Mouse (Mus musculus) kidney, adult 8-10 months (tissue): Measurements from ENCODE around the gene Pradc1.
A peak's percentile ranks its signal among the peaks of the same experiment; 100 is the strongest.
"Not testable (repeated sequence)": the region's sequence is repeated elsewhere in the genome, so short reads cannot be mapped to it uniquely, and the experiment has no call there.

Source experiments
- DNase-seq, 2 experiments: peaks; one replicate each; pipeline ENCODE4 v3.0.0; 2022

Pradc1 gene

DNA sequence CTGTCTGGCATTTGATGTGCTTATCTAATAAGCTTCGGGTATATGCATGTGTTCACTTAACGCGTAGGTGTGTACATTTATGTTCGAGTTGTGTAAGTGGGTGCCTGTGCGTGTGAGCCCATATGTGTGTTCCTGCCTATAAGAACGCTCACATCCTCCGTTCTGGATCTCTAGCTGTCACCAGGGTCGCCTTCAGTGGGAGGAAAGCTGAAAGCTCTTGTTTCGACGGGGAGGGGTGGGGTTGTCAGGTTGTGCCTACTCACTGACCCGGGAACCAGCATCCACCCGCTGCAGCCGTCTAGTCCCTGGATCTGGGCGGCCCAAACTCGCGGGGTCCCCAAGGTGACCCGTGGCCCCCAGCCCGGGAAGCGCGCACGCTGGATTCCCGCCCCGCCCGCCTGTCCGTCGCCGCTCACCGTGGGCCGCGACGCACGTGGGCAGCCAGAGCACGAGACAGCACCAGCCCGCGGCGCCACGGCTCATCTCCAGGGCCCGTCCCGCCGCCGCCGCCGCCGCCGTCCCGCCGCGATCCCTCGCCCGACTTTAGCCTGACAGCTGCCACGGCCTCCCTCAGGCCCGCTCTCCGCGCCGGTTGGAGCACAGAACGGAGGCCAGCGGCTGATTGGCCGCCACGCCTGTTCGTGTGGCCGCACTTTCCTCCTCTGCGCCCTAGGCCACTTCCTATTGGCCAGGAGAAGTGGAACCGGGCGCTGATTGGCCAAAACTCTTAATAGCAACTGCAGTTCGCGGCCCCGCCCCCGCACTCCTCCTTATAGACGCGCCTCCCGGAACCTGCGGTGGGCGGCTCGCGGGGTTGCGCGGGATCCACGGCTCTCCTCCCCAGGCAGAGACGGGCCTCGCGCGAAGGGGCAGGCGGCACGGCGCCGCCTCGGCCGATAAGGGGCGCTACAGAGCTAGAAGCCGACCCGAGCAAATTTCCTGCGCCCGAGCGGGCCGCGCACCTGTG, 790 bp downstream of the Pradc1 start, which contains the start of gene Cct7:
Cct7 (plus strand) TSS at position 818 of the 967 bp plus-strand sequence.
- DNase-seq, result peak; percentile 99 to 100

DNA sequence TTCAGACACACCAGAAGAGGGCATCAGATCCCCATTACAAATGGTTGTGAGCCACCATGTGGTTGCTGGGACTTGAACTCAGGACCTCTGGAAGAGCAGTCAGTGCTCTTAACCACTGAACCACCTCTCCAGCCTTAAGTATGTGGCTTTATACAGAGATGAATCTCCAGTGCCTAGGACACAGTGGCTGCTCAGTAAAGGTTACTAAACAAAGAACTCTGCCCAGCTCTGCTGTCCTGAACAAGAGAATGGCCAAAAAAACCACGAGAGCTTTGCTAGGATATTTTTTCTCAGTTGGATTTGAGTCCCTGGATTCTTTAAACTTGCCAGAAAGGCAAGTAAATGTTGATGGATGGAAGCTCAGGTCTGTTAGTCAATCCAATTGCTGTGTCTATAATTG, 1.6 kb downstream of the Pradc1 start:
- DNase-seq, result not testable (repeated sequence)

DNA sequence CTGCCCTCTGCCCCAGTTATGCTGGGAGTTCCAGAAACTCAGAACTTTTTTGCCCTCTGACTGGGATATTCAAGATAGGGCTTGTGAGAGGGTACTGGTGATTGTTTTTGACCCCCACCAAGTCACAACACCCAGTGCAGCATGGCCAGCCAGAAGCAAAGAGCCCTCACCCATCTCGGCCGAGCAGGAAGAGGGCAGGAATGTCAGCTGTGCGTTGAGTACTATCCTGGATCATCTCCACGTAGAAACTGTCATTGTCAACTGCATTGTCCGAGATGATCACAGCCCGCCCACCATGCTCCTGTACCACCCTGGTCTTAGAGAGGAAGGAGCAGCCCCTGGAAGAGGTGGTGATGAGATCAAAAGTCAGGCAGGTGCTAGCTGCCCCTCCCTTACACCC, 4.4 kb downstream of the Pradc1 start:
- no peak for DNase-seq

DNA sequence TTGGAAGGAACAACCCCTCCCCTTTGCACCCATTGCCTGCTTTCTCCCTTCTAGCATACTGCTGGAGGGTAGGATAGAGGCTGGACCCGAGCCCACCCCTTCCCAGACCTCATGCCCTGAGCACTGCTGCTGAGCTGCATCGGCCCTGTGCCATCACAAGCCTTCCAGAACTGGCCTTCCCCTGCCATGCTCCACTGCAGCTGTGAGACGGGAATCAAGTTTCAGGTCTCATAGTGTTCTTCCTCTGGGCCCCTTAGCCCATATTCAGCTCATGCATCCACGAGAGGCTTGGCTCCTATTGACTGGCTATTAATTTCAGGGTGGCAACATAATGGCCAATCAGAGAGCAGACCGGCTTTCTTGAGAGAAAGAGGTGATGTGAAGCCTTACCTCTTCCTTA, 6.5 kb downstream of the Pradc1 start:
- no peak for DNase-seq

DNA sequence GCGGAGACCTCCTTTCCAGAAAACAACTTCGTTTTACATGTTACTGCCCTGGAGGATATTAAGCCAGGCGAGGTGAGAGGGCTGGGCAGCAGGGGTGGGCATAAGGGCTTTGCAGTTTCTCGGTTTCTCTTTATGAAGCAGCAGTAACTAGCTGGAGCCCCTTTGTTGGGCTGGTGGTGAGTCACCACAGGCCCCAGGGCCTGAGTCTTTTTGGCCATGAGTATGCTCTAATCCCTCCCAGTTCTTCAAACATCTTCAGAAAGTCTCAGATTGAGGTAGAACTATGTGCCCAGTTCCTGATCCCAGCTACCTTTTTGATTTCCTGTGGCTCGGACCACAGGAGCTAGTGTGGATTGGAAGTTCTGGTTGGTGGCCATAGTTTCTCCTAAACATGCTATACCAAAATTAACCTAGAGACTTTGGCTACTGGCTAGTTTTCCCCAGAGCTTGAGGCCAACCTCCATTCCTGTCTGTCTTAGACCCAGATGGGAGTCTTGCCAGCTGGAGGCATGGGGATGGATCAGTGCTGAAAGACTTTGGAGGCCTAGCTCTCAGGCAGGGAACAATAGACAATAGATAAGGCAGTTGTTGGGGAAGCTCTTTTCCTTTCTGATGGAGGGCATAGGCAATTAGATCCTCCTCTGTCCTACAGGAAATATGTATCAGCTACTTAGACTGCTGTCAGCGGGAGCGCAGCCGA, 7.4 kb downstream of the Pradc1 start:
- DNase-seq, result no peak

DNA sequence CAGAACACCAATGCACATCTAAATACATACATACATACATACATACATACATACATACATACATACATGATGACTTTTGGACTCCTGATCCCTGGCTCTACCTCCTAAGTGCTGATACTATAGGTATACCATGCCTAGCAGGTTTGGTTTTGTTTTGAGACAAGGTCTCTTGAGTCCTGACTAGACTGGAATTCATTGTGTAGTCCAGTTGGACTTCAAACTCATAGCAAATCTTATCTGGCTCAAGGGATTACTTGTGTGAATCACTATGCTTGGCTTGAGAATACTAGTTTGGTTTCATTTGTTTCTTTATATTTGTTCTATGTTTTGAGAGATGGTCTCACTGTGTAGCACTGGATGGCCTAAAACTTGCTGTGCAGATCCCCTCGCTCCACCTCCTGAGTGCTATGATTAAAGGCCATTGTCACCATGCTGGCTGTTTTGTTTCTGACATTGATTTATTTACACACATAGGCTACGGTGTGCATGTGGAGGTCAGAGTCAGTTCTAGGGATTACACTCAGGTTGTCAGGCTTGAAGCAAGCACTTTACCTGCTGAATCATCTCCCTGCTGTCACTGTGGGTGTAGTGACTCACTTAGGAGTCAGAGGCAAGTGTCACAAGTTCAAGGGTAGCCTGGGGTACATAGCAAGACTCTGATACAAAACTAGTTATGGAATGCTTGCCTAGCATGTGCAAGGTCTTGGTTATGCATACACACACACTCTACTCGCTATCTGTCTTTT, 8.1 kb downstream of the Pradc1 start:
- no peak for DNase-seq

DNA sequence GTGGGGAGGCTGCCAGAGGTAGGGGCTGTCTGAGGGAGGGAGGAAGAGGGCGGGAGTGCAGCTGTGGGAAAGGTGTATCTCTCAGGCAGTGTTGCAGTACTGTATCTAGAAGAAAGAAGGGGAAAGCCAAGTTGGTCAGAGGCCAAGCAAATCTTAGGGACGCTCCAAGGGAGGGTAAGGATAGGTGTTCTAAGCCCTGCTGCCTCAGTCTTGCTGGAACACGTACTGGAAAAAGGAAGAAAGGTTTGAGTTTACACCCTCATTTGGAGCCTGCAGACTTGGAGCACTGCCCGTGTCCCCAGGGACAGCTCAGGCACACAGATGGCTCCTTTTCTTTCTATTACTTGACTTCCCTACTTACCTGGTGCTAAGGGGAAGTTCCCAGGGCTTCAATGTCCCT, 10.6 kb downstream of the Pradc1 start:
- DNase-seq, result no peak

DNA sequence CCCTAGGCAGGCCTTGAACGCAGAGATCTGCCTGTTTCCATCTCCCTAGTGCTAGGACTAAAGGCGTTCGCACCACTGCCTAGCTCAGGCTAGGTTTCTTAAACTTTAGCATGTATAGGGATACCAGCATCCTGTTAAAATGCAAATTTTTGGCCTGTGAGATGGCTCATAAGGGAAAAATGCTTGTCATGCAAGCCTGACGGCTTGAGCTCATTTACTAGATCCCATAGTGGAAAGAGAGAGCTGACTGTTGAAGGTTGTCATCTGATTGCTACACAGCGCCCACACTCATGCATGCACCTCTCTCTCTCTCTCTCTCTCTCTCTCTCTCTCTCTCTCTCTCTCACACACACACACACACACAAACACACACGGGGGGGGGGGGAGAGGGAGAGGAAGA, 15.1 kb downstream of the Pradc1 start:
- DNase-seq, result no peak

DNA sequence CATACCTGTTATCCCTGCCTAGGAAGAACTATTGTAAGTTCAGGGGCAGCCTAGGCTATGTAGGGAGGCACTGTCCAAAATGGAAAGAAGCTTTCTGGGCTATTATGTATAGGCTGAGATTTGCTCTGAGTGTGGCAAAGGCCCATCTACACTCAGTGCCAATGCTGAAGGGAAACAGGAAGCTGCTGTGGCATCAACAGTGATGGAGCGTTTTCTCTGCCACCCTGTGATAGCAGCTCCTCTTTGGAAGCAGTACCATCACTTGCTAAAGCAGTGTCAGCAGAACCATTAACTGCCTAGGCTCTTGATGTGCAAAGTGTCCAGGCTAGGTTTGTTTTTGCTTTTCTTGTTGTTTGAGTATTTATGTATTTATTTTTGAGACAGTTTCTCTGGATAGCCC, 15.6 kb downstream of the Pradc1 start:
- no peak for DNase-seq

DNA sequence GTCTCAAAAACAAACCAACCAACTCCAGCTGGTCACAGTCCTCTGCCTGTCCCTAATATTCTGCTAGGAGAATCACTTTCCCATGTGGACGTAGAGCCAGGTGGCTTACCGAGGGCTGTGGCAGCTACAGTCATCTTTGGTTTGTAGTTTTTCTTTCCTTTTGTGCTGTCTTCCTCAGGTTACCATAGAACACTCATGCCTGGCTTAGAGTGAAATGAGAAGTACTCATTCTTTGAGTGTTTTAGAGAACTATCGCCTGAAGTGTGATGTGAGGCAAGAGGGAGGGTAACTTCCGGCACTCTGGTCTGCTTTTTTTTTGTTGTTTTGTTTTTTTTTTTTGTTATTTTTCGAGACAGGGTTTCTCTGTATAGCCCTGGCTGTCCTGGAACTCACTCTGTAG, 17.9 kb downstream of the Pradc1 start:
- DNase-seq, result no peak

DNA sequence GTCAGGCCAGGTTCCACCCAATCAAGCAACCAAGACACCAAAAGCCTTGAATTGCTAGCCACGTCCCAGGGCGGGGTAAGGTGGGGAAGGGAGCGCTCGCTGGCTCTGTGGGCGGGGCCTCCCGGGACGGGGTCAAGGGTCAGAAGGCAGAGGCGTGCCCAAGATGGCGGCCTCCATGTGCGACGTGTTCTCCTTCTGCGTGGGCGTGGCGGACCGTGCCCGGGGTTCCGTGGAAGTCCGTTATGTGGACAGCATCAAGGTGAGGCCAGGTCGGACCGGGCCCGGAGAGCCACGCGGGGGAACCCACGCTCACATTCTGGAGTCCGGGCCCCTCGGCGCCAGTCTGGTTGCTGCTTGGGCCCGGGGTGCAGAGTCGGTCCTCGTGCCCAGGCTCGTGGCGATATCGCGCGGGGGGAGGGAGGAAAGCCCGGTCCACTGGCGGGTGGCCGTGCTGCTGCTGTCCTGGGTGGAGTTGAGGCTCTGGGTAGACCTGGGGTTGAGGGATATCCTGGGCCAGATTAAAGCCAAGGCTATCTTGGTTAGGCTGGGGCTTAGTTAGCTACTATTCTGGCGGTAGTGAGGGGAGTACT, 19.8 kb downstream of the Pradc1 start, which contains the start of gene Smyd5:
Smyd5 (plus strand) TSS at position 148 of the 590 bp plus-strand sequence.
- peak; percentile 80 to 91 for DNase-seq

DNA sequence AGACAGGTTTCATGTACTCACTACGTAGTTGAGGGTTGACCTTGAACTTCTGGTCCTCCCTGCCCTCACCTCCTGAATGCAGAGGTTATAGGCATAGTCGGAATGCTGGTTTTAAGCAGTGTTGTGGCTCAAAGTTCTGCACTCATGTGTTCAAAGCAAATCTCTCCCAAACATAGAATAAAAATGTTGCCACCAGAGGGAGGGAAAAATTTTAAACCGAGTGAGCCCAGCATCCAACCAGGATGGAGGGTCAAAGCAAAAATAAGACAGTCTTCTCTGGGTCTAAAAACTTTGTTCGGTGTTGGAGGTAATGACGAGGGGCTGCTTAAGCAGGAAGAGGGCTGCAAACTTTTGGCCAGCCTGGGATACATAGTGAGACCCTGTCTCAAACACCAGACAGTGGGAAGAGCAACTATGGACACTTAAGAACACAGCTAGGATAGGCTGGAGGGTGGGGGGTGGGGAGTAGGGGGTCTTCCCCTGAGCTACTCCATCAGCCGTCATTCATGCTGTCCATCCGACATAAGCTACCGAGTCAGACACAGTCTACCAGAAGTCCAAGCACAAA, 20.4 kb downstream of the Pradc1 start:
- DNase-seq, result no peak

DNA sequence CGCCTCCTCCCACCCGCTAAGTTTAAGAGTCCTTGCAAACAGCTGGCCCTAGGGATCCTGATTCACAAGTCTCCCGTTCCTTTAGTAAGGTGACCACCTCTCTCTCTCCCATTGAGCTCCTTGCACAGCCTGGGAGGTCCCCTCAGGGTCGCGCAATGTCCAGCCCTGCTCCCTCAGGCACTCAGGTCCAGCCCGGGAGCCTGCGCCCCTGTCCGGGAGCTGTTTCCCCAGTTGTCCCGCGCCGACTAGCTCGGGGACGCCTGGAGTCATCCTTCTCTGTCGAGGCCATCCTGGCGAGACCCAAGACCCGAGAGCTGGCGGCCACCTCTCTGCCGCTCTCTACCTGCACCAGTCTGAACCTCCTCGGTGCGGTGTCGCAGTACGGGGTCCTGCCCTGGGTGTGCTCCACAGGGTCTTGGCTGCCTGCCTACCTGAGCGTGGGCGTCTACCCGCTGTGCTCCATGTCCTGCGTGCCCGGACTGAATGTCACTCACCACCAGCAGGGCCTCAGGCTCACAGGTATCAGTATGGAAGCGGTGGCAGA, 27.9 kb downstream of the Pradc1 start, which contains the start of gene Noto:
Noto (plus strand) TSS at position 51 of the 544 bp plus-strand sequence.
- DNase-seq, result no peak

DNA sequence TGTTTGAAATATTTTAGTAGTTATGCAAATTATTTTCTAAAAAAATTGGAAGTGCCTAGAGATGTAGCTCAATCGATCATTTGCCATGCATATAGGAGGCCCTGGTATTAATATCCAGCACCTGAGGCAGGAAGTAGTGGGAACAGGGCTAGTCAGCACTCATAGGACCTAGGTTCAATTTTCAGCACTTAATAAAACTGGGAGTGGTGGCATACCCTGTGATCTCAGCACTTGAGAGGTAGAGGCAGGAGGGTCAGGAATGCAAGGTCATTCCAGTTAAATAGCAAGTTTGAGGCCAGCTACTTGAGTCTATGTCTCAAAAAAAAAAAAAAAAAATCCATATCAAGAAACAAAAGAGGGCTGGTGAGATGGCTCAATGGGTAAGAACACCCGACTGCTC, 32.6 kb downstream of the Pradc1 start:
- DNase-seq, result no peak

DNA sequence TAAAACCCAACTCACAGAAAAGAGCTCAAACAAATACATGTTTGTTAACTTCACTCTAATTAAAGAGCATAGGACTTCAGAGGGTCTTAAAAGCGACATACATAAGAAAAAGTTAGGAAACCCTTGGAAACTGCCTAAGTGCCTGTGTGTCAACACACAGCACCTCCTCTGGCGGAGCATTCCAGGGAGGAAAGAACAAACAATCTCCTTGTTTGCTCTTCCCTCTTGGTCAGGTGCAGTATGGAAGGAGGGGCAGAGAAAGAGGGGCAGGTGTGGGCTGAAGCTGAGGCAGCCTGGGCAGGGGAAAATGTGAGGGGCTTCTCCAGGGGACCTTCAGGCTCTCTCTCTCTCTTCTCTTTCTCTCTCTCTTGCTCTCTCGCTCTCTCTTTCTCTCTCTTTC, 35.9 kb downstream of the Pradc1 start:
- no peak for DNase-seq

DNA sequence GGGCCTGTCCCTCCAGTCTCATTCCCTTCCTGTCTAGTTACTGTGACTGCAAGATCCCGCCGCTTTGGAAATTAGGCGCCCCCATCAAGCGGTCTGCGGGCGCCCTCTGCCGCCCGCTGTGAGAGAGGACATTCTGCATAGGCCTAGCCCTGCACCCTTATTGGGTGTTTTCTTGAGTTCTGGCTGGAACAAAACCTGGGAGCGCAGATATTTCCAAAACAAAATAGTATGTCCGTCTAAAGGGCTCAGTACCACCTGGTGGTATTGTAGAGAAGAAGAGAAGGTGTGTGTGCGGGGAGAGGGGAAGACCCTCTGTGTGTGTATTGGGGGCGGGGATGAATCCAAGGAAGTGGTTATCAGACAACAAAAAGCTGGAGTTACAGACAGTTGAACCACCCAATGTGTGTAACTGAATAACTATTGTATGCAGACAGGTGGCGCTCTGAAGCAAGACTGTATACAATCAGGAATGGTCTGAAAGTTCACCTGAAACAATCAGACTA, 40.9 kb downstream of the Pradc1 start:
- DNase-seq, result peak; percentile 29 to 47

DNA sequence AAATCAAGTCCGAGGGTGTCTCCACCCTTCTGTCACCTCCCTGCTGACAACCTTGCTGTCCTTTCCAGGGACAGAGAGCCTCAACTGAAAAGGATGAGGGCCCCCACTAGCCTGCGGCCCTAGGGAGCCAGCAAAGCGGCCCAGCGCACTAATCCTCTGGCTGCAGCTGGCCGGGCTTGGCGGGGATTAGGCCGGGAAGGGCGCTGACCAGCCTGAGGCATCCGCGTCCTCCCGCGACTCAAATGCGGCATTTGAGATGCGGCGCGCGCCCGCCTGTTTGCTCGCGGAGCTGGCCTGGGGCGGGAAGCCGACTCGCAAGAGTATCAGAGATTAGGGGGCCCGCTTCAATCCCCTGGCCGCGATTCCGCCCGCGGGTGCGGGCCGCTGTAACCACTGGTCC, 42.8 kb downstream of the Pradc1 start:
- no peak for DNase-seq

DNA sequence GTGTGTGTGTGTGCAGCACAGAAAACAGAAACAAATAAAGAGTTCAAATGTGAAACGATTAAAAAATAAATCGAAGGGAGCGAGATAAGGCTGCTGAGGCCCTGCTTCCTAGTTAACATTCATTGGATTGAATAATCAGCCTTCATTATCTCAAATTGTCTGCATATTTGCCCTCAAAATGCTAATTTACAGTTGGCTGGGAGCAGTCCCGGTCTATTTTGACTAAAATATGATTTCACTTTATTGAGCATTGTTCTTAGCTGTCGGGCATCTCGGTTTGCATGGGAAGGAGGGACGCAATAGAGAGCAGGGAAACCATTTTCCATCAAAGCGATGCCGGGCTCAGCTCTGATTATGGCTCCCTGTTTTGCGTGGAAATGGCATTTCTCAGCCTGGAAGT, 48.7 kb downstream of the Pradc1 start:
- DNase-seq, result no peak

DNA sequence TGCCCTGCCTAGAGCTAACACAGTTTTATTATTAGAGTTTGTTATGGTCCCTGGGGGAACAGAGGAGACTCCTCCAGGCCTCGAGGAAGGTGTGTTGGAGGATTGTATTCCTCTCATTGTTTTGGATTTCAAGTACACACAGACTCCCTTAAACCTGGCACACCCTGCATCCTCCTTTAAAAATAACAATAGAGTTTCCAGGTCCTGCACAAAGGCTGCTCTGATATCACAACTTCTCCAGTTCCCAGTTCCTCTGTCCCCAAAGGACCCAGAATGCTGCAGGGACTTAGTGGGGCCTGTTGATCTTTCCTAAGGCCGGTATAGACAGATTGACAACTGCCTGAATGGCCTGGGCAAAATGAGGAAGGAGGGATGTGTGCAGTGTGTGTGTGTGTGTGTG, 49.2 kb downstream of the Pradc1 start:
- DNase-seq, result no peak

DNA sequence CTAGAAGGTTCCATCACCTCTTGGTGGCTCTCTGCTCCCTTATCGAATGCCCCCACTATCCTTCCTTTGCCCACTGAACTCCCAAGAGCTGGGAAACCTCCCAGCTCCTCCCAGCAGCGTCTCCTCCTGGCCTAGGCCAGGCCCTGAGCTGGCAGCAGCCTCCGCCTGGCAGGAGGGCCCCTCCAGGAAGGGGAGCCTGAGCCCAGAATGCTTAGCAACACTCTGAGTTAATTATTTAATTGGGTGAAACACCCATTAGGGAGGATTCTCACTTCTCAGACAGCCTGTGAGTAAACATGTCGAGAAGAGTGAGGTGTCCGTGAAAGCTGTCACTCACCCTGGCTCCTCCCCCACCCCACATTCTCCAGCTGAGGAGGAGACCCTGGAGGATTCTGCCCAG, 52.1 kb downstream of the Pradc1 start:
- DNase-seq, result peak; percentile 57 to 59

DNA sequence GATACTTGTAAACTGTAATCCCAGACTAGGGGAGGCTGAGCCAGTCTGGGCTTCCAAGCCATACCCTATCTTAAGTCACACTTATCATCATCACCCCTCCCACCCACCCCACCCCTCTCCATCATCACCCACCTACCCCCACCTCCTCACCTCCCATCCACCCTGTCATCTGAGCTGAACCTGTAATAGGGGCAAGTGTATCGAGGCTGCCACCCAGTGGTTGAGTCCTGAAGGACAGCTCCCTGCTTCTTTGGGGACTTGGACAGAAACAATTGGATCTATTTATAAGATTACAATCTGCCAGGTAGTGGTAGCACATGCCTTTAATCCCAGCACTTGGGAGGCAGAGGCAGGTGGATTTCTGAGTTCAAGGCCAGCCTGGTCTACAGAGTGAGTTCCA, 54.6 kb downstream of the Pradc1 start:
- DNase-seq, result peak; percentile 50 to 84
